Mouse (Mus musculus): Measurements from ENCODE around the gene Popdc2. TPM values are rescaled to one million over a fixed set of nuclear protein-coding genes. Genes with fewer than 3 reads are reported as not detected.

The Popdc2 gene
- total RNA-seq, 1 experiment from 2014 or later = not detected

Other genes starting within 250 kb of the Popdc2 start
- gene Nr1i2, start 67.4 kb upstream of the Popdc2 start, total RNA-seq (2017) = not detected in 3 replicates
- gene Maats1, start 20.1 kb upstream of the Popdc2 start, total RNA-seq (2017) = 0.21 TPM in 1 of 3 replicates, not detected in the others
- 312 to 519 TPM (median 389 TPM) in 3 replicates for gene Cox17, start 15.2 kb upstream of the Popdc2 start, total RNA-seq (2017)
- not detected in 3 replicates for gene Gm21987, start 15.2 kb upstream of the Popdc2 start, total RNA-seq (2017)
- not detected in 3 replicates for gene Pla1a, start 70.9 kb downstream of the Popdc2 start, total RNA-seq (2017)
- 14.6 to 25.9 TPM (median 16.7 TPM) in 3 replicates for gene Adprh, start 90.5 kb downstream of the Popdc2 start, total RNA-seq (2017)
- 5.9 to 10.5 TPM (median 6.7 TPM) in 3 replicates for gene Cd80, start 93.4 kb downstream of the Popdc2 start, total RNA-seq (2017)
- gene Timmdc1, start 160.5 kb downstream of the Popdc2 start, total RNA-seq (2017) = 11.9 to 26.7 TPM (median 17.7 TPM) in 3 replicates
- gene Poglut1, start 188.0 kb downstream of the Popdc2 start, total RNA-seq (2017) = 11.8 to 14.3 TPM (median 12.6 TPM) in 3 replicates
- 25.3 to 36.8 TPM (median 31.7 TPM) in 3 replicates for gene Tmem39a, start 196.5 kb downstream of the Popdc2 start, total RNA-seq (2017)

Data from monocyte, adult 5-6 weeks (primary cell).